Mouse (Mus musculus) embryo, embryonic 11 days (tissue): ENCODE measurements at regions not wholly inside any gene's neighbourhood (a gene's known extent, or its start where the extent isn't known, plus 50 kb on each side); places are given as distances from the start of the nearest gene placed in this dataset.
A peak's percentile ranks its signal among the peaks of the same experiment; 100 is the strongest.

Experiments
- DNase-seq: peaks from one replicate; pipeline ENCODE4 v3.0.0-alpha.2; 2015

DNA sequence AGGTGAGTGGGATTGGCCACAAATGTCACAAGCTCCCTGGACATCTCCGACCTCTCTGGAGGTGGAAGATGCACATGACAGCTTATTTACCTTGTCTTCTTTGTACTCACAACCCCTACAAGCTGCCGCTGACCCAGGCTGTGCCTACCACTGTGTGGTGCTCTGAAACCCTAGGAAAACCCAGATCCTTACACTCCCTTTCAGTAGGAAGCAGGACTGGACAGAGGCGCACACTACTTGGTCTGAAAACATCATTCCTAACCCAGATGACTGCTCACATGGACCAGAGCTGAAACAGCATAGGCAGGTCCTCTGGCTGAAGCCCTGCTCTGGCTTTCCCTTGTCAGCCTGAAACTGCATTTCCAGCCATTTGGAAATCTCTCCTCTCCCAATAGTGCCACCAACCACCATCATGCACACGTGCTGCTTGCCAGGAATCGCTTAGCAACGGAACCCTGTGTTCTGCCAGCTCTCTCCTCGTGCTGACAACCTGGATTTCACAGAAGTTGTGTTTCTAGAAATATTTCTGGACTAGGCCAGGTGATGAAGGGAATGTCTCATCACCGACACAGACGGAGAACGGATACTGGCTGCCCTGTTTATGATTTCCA is 196.1 kb downstream of the Irs2 start:
- no peak for DNase-seq

DNA sequence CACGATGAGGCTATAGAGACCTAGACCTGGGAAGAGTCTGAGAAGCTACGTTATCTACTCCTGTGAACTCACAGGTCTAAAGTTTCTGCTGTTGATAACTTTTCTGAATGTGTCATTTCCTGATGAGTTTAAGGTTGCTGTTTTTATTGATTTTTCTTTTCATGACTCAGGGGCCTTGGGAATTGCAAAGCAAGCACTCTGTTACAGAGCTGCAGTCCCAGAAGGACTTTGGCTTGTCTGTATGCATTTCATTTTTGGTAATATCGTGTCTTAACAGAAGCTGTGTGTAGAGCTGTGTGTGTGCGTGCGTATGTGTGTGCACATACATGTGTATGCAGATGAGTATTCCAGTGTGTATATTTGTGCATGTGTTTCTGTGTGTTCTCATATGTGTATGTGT is 201.2 kb downstream of the Irs2 start:
- no peak for DNase-seq

GRCm38 (mm10) chr8:10805405-10806151 is 202.7 kb downstream of the Irs2 start:
- DNase-seq, result peak; percentile 76

DNA sequence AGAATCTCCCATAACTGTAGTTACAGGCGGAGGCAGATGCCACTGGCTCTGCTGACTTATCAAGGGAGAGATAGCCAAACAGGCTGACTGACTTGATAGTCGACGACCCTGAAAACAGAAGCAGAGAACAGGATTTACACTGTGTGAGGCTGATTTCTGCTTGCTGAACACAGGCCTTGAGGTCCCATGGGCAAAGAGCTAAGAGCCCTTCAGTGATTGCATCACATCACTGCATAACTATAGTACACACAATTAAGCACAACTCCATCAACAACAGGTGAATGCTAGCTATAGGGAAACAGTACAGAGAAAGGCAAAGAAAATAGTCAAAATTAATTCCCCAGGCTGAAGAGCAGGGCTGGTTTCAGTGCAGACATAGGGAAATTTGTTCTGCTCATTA is 203.3 kb downstream of the Irs2 start:
- peak; percentile 13 for DNase-seq

DNA sequence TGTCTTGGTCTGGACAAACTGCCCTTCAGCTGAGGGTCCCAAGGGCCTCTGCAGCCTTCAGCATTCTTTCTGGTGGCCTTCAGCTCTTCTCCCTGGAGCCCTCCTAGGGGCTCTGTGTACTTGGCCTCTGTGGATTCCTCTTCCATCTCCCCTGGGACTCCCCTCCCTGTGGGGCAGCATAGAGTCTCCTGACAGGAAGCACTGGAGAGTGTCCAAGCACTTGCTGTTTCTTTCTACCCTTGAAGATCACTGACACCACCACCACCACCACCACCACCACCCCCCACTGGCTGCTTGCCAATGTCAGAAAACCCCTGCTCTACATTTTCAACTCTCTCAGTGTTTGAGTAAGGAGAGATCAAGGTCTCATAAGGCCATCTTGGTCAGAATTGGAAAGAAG is 206.3 kb downstream of the Irs2 start:
- no peak for DNase-seq

GRCm38 (mm10) chr8:10801580-10801979 is 206.7 kb downstream of the Irs2 start:
- no peak for DNase-seq

- no peak for DNase-seq
Measured at GRCm38 (mm10) chr8:10798444-10798843, 209.8 kb downstream of the Irs2 start.

DNA sequence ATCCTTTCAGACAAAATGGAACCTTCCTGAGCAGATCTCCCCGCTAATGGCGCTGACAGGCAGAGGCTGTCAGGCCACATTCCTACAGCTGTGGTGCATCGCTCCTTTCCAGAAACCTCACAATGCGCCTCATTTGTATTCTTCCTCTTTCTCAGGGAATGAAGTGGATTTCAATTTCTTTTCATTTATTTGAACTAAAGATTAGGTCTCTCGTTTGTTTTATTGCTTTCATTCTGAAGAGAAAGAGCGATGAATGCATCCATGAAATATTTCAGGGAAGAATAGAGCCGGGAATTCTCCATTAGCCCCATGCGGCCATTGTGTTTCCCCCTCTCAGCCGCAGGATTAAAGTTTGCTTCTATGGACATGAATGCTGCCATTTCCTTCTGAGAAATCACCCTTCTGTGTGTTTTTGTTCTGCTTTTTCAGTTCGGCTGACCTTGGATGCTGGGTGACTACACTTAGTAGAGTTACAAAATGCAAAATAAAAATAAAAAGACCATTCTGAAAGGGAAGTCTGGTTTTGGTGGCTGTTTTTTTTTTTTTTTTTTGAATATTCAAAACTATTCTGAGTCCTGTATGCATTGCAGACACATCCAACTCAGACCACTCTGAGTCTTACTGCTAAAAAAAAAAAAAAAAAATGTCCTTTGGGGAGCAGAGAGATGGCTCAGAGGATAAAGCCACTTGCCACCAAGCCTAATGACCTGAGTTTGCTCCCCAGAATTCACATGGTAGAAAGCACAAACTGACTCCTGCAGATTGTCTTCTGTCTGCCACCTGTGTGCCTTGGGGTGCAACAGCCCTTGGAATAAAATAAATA is 213.7 kb downstream of the Irs2 start:
- DNase-seq, result peak; percentile 68

- no peak for DNase-seq
Measured at GRCm38 (mm10) chr8:10793670-10794366, 214.4 kb downstream of the Irs2 start.

- DNase-seq, result no peak
Measured at GRCm38 (mm10) chr8:10788496-10789200, 219.6 kb downstream of the Irs2 start.

DNA sequence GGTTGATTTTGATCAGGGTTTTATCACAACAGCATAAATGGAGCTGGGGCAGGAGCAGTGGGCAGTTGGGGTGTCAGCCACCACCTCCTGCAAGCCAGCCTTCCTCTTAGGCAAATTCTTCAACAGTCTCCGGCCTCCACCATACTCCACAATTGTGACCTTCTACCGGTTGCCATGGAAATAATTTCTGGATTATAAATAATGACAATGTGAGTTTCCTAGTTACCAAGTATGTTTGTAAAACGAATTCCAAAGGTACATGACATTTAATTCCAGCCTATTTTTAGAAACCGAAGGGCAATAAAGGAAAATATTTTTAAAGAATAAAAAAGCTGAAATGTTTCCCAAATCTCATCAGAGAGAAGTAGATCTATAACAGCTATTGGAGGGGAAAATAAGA is 222.5 kb downstream of the Irs2 start:
- DNase-seq, result no peak

GRCm38 (mm10) chr8:10785311-10785710 is 222.9 kb downstream of the Irs2 start:
- no peak for DNase-seq

DNA sequence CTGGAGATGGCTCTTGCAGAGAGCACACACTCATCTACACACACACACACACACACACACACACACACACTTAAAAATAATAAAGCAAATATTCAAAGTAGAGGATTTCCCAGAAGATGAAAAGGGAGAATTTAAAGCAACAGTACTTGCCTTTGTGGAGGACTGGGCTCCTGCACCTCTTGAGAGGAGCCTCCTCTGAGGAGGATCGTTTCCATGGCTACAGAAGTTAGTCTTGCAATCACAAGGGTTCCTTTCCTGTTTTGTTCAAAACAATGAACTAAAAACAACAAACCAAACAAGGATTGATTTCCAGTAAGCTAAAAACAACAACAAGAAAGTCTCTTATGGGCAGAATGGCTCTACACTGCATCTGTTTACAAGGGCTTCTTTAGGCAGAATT is 223.8 kb downstream of the Irs2 start:
- no peak for DNase-seq

DNA sequence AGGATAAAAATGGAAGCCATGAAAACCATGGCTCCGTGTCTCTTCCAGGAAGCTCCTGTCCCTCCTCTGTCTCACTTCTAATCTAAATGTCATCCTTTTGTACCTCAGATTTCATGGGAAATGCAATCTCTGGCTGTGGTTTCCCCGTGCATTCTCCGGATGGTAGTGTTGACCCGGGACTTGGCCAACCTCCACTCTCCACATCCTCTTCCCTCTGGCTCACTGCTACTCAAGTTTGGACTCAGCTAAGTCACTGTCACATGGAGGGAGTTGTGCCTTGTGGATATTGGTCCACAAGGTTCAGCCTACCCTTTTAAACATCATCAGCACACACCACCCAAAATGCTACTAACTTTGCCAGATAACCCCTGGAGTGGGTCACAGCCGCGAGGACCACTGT is 226.4 kb downstream of the Irs2 start:
- no peak for DNase-seq

DNA sequence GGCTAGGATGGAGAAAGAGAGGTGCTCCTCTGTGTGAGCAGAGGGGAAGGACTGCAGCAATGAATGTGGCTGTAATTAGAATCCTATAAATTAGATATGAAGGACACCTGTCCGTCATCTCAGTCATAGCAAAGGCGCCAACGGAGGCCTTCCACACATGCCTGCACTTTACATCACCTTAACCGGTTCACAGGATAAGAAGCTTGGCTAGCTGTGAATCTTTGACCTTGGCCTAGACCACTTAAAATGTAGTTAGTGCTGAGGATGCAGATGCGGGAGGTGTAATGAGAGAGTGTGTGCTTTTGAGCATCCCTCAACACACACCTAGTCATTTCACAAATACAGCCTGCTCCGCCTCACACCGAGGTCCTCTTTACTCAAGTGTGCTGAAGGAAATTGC is 228.6 kb downstream of the Irs2 start:
- DNase-seq, result no peak

DNA sequence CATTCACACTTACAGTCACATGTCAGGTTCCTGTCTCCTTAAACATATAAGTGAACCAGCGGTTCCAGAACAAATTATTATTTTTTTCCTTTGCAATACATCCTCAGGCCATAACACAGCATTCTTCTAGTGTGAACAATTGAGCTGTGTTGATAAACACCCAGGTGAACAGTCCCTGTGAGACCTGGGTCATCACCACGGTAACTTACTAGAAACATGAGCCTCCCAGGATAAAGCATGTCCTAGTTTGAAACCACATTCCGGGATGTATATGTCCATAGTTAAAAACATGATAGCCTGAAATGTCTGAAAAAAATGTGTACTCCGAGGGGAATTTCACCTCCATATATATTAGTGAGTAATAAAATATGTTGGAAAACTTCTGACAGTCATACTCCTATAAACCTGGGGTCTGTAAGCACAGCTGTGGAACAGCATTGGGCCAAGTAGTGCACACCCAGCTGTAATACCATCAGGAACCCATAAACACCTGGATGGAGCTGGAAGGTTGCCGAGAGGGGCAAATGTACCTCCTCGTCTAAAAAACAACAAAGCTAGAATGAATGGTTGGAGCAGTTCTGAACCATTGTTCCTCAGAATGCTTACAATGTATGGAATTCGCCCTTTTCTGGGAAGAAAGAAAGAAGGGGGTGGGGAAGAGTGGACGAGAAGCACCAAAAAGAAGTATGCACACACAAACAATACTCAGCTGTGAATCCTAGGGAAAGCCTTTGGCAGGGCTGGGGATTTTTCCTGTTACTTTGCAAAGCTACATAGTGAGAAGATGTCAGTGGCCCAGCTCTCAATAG is 232.9 kb downstream of the Irs2 start:
- no peak for DNase-seq

DNA sequence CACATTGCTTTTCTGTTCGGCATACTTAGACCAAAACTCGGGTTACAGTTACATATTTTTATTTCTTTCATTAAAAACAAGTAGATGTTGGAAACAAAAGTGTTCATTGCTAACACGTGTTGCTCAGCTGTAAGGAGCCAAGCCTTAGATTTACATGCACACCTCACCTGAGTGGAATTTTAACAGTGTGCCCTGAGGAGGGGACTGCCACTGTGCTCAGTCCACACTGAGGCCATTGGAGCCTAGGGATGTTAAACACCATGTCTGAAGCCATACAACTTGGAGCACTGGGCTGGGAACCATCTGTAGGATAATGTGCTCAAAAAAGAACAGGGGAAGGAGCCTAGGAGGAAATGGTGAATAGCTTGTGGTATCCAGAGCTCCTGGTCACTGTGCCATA is 233.5 kb downstream of the Irs2 start:
- no peak for DNase-seq

DNA sequence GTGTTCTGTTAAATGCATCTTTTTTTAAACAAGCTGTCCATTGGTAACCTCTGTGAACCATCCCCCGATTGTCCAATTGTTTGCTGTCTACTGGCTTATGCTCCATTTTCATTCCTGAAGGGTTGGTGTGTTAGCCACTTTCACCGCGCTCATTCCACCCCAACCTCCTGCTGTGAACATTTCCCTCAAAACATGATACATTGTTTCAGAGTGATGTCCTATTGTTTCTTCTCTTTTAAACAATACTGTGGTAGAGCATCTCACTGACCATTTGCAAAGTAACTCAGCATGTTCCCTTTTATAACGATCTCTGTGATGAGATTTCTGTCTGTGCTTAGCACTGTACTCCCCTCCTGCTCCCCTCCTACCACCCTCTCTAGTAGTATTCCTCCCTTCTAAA is 240.1 kb downstream of the Irs2 start:
- DNase-seq, result no peak

- DNase-seq, result no peak
Measured at GRCm38 (mm10) chr8:10763907-10764306, 244.4 kb downstream of the Irs2 start.

DNA sequence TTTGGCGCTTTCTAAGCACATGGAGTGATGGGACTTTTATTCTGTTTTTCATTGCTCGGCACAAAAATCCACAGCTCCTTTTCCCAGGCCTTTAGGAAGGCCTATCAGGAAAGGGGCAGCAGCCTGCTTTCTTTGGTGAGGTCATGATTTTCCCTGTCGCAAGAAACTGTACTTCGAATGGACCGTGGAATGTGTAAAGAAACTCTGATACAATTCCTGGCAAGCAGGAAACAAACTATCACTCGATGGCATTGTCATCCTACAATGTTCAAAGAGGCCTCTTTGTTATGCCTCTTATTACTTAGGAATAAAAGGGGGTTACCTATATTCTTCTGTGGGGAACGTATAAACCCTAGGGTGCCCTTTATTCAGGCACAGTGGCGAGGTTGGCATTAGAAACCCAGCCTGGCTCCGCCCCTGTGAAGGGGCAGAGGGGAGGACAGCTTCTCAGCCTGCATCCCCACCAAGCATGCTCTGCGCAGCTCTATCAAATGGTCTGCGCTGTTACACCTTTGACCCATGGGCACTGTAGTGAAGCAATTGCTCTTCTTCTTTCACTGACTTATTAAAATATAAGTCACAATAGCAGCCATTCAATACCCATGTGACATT is 246.5 kb downstream of the Irs2 start:
- peak; percentile 32 for DNase-seq
